Mouse (Mus musculus) midbrain, embryonic 10.5 days (tissue): ENCODE results near the gene Trak2. TPM values are rescaled to one million over a fixed set of nuclear protein-coding genes. Genes with fewer than 3 reads are reported as not detected.
"Not testable (repeated sequence)": the region's sequence is repeated elsewhere in the genome, so short reads cannot be mapped to it uniquely, and the experiment has no call there.

Experiments used
- DNase-seq: peaks from one replicate; pipeline ENCODE4 v3.0.0-alpha.2; 2017; ENCODE audit warnings: low spot score
- H3K27ac ChIP-seq: fragments of 300-500 bp; sonication (generic); replicated peaks from 2 replicates; pipeline ENCODE4 v1.5.1; 2016; ENCODE audit warnings: mild to moderate bottlenecking
- H3K27me3 ChIP-seq: fragments of 300-500 bp; sonication (generic); 2 replicates; pipeline ENCODE4 v1.6.1; 2016; ENCODE audit warnings: low read depth, mild to moderate bottlenecking; ENCODE audit not compliant: poor library complexity, severe bottlenecking
- H3K36me3 ChIP-seq: fragments of 300-500 bp; sonication (generic); 2 replicates; pipeline ENCODE4 v1.6.1; 2016; ENCODE audit warnings: mild to moderate bottlenecking, moderate library complexity
- H3K4me1 ChIP-seq: fragments of 300-500 bp; sonication (generic); 2 replicates; pipeline ENCODE4 v1.6.1; 2016
- H3K4me3 ChIP-seq: fragments of 300-500 bp; sonication (generic); 2 replicates; pipeline ENCODE4 v1.5.1; 2016; ENCODE audit warnings: mild to moderate bottlenecking, moderate library complexity
- H3K9me3 ChIP-seq: fragments of 300-500 bp; sonication (generic); replicated peaks from 2 replicates; pipeline ENCODE4 v1.6.1; 2016; ENCODE audit warnings: mild to moderate bottlenecking
- WGBS: fragments of 180-500 bp; shearing (Covaris S2); methylation state at CpG from one replicate; pipeline ENCODE4 v1.1.7; 2016; 5-methylcytosine and 5-hydroxymethylcytosine counted together
- polyA plus RNA-seq: library from polyadenylated mRNA; unstranded; fragments of >200 nt; fragmentation: Nextera tagmentation; extraction: Ambion mirVana; gene quantifications from 2 replicates; pipeline ENCODE4 v1.2.1, GENCODE M21; 2016

Trak2 gene
- polyA plus RNA-seq, 1 experiment from 2014 or later, result 8.9 TPM

DNA sequence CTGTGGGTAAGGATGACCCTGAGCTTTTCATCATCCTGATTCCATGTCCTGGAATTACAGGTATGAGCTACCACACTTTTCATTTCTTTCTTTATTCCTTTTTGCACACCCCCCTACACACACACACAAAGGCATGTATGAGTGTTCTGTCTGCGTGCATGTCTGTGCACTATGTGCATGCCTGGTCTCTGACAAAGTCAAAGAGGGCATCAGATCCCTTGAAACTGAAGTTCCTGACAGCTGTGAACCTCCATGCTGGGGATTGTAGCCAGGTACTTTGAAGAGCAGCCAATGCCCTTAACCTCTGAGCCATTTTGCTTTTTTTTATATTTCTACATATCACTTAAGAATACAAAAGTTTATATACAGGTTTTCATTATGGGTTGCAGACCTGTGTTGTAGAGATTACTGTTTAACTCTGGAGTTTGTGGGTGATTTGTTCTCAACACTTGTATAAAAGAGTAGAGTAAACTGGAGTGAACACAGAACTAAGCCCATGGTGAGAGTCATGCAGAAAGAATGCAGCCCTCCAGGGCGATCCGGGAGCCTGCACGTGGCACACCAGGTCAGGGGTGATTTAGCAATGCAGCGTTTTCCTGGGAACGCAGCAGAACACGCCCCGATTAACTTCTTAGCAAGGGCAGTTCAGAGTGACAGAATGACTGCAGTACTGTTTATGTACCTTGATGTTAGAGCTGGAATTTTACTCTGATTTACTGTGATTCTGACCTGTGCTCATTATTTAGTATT lies 22.2 kb downstream of the Trak2 start:
- no peak overlapping the region for H3K27ac ChIP-seq
- no peaks in the 10 kb centered on the region for H3K9me3 ChIP-seq
- DNase-seq, result peak; percentile 31
- no peak overlapping the region for H3K4me3 ChIP-seq
- H3K27me3 ChIP-seq, result no peaks in the 10 kb centered on the region
- peaks cover 3% of the 10 kb centered on the region for H3K36me3 ChIP-seq
- peaks cover 28% of the 10 kb centered on the region for H3K4me1 ChIP-seq
- WGBS, result 37% methylated on average over 8 of the region's 8 CpGs

DNA sequence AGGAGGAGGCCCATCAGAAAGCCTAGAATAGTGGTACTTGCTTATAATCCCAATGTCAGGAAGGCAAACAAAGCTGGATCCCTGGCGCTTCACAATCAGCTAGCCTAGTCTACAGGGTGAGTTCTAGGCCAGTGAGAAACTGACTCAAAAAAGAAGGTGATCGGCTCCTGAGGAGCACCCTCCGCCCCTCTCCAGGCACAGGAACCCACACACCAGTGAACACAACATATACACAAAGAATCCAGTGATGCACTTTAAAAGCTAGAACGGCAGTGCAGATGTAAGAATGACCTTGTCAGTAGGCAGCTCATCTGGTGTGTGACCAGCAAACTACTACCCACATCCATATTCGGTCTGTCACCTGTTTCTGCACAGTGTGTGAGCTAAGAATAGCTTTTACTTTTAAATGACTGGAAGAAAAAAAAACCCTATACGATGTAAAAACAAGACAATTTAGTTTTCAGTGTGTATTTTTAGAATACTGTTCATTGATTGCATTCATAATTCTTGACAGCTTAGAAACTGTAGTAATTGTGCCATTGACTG lies 23.6 kb downstream of the Trak2 start:
- 94% methylated on average over 6 of the region's 6 CpGs for WGBS
- no peak for DNase-seq
- Histone ChIP-seq H3K36me3 (peaks cover 18% of the 10 kb centered on the region), H3K4me3 (no peak overlapping the region), H3K27me3 (no peaks in the 10 kb centered on the region), H3K4me1 (peaks cover 28% of the 10 kb centered on the region), H3K9me3 (no peaks in the 10 kb centered on the region), H3K27ac (no peak overlapping the region)

DNA sequence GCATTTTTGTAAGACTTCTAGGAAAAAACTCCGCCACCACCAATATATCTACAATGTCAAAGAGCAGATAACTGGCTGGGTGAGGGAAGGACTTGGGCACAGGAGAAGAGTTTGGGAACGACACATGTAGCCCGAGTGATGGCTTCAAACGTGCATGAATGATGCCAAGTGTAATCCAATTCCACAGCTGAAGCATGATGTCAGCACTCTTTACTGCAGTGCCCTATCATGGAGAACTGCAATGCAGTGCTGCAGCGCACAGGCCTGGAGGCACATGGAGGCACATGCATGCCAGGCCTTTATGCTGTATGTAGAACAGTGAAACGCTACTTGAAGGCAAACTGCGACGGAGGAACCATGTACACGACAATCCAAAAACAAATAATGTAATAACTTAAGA lies 26.5 kb downstream of the Trak2 start:
- Histone ChIP-seq H3K4me3 (no peak overlapping the region), H3K4me1 (peaks cover 11% of the 10 kb centered on the region), H3K27ac (no peak overlapping the region), H3K36me3 (peaks cover 24% of the 10 kb centered on the region), H3K27me3 (no peaks in the 10 kb centered on the region), H3K9me3 (no peaks in the 10 kb centered on the region)
- no peak for DNase-seq
- 94% methylated on average over 9 of the region's 9 CpGs for WGBS

DNA sequence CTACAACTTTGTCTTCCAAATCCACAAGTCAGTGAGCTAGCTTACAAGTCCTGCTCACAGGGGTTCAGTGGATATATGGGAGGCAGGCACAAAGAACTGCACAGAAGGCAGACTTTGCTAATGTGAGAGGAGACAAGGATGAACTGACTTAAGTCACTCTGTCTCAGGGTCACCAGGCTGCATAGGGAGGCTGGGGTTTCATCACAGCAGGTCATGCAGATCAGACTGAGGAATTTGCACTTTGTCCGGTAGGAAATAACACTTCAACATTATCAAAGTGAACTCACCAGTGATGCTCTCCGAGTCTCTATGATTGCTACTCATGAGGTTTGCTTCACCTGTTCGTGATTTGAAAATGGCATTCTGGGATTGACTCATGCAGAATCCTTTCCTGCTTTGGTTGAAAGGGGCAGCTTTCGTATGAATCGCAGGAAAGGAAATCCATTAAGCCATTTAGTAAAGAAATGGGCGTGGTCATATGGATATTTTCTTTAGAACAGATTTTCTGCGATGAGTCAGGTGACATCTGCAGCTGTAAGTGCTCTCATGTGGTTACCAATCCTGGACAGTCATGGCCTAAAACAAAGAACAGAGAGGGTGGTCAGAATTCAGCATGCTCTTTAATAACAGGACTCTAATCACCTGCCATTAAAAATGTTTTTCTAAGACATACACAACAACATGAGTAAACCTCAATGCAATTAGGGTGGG lies 27.1 kb downstream of the Trak2 start:
- Histone ChIP-seq H3K27me3 (no peaks in the 10 kb centered on the region), H3K27ac (no peak overlapping the region), H3K4me1 (peaks cover 5% of the 10 kb centered on the region), H3K4me3 (no peak overlapping the region), H3K9me3 (no peaks in the 10 kb centered on the region), H3K36me3 (peaks cover 24% of the 10 kb centered on the region)
- WGBS, result 94% methylated on average over 7 of the region's 7 CpGs
- no peak for DNase-seq

DNA sequence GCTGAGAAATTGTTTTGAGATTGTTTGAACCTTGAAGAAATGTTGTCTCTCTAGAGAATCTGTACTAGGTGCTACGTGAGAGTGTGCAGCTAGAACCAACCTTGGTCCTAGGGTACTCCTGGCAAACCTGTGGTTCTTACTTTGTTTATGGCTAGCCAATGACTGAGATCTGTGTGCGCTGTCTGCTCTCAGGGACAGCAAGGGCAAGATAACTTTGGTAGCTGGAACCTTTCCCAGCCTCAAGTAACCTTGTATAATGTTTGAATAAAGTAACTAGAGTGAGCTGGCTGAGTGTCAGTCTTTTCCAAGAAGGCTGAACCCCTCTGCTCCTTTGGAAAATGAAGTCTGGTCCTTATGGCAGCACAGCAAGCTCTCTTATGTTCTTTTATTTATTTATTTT lies 27.7 kb downstream of the Trak2 start:
- H3K27me3 ChIP-seq, result no peaks in the 10 kb centered on the region
- 99% methylated on average over 2 of the region's 2 CpGs for WGBS
- no peaks in the 10 kb centered on the region for H3K4me1 ChIP-seq
- H3K27ac ChIP-seq, result no peak overlapping the region
- H3K9me3 ChIP-seq, result no peaks in the 10 kb centered on the region
- no peak overlapping the region for H3K4me3 ChIP-seq
- no peak for DNase-seq
- peaks cover 26% of the 10 kb centered on the region for H3K36me3 ChIP-seq

DNA sequence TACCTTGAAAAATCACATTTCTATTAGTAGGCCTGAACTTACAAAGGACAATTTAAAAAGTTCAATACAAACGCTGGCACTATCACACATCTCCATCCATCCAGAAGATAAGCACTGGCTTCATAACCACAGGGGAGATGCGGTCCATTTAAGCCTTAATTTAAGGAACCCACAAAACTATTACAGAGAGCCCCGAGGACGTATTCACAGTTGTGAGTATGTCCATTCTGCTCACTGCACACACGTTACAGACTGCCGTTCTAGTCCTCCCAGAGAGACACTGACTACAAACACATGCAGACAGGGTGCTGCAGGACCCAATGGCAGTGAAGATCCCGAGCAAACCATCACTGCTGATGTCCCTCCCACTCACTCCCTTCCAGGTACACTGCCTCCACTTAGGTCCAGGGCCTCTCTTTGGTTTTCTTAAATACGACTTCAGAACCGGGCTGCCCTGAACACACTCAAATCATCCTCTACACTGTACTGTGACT lies 35.6 kb downstream of the Trak2 start:
- Histone ChIP-seq H3K27ac (no peak overlapping the region), H3K36me3 (peaks cover 39% of the 10 kb centered on the region), H3K9me3 (peaks cover 8% of the 10 kb centered on the region; the same call in 1 of the 2 replicates), H3K4me3 (no peak overlapping the region), H3K4me1 (no peaks in the 10 kb centered on the region), H3K27me3 (no peaks in the 10 kb centered on the region)
- no peak for DNase-seq
- WGBS, result 96% methylated on average over 9 of the region's 9 CpGs

DNA sequence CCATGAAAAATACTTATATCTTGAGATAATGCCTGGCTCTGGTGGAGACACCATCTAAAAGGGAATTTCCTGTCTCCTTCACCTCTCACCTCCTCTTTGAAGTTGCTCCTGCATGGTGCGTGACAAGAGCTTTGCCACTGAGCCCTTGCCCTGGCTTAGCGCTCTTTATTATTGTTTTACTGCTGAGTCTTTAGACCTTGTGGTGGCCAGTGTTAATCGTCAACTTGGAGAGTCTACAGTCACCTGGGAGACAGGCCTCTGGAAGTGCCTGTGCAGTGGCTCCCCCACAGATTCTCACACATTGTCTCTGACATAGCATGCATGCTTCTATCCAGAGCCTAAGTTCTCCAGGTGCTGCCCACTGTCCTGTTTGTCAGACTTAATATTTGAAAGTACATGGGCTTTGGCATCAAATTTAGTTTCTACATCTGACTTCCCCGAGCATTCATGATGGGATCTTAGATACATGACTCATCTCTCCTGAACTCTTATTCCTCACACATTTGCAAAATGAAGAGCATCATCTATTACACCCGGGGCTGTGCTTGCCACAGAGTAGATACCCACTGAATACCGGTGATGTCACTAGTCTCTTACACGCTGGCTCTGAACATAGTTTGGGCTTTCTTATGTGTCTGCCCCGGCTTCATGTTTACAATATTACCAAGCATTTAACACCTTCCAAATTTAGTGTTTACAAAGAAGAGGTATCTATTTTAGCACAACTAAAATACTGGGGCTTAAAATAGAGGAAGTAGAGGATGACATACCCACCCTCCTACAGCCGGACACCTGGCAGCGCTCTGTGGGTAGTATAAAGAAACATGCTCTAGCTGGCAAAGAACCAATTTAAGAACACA lies 36.3 kb downstream of the Trak2 start:
- DNase-seq, result no peak
- Histone ChIP-seq H3K27me3 (no peaks in the 10 kb centered on the region), H3K4me1 (no peaks in the 10 kb centered on the region), H3K4me3 (no peak overlapping the region), H3K36me3 (peaks cover 39% of the 10 kb centered on the region), H3K9me3 (peaks cover 8% of the 10 kb centered on the region; the same call in 1 of the 2 replicates), H3K27ac (no peak overlapping the region)
- 96% methylated on average over 10 of the region's 10 CpGs for WGBS

DNA sequence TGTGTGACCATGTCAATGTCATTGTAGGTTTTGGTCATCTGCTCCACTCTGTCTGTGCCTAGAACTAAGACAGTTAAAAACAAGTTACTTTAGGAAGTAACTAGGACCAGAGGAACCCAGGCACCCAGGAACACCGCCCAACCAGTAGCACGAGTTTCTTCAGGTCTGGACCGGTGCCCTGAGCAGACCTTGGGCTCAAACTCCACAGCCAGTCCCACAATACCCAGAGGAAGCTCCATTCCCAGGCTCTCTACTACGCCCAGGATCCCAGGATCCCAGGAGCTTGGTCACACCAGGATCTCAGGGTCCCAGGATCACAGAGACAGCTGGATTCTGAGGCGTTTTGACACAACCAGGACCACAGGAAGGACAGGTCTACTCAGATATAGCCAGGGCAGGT lies 46.6 kb downstream of the Trak2 start:
- 94% methylated on average over 5 of the region's 5 CpGs for WGBS
- Histone ChIP-seq H3K9me3 (peaks cover 7% of the 10 kb centered on the region; the same call in 1 of the 2 replicates), H3K27me3 (no peaks in the 10 kb centered on the region), H3K36me3 (peaks cover 48% of the 10 kb centered on the region), H3K4me1 (no peaks in the 10 kb centered on the region), H3K27ac (no peak overlapping the region), H3K4me3 (no peak overlapping the region)
- DNase-seq, result no peak

DNA sequence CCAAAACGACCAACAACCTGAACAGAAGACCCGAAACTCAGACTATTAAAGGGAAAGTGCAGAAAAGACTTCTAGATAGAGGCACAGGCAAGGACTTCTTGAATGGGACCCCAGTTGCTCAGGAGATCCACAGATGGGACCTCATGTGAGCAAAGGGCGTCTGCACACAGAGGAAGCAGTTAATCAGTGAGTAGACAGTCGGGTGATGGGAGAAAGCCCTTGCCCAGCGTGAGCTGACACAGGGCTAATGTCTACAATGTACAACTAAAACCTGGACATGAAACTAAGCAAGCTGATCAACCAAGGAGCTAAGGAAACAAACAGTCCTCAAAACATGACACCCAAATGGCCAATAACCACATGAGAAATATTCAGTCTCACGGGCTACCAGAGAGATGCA lies 55.7 kb downstream of the Trak2 start:
- 88% methylated on average over 6 of the region's 6 CpGs for WGBS
- no peak for DNase-seq
- peaks cover 95% of the 10 kb centered on the region for H3K36me3 ChIP-seq

DNA sequence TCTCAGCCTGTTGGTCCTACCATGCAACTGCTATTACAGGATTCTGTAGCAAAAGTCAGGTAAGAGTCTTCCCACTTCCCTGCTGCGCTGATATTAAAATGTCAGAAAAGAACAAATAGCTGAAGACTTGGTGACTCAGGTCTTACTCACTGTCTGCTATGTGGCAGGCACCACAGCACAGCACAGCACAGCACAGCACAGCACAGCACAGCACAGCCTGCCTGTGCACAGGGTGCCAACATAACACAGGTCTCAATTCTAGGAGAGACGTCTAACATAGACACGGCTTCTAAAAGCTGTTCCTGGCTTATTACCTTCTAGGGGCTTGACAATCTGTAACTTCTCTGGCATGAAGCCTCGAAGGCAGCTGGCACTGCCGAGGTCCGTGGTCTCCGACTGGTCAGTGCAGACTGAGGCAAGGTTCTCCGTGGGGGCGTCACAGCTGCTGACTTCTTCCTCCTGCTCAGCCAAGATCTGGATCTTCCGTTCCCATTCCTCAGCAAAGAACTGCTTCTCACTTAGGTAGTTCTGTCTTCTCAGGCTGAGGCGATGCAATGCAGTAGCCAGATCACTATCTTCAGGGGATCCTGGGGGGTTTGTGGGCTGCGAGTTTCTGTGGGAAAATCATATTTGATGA lies 63.5 kb downstream of the Trak2 start:
- Histone ChIP-seq H3K4me3 (no peak overlapping the region), H3K4me1 (no peaks in the 10 kb centered on the region), H3K27ac (no peak overlapping the region), H3K36me3 (peaks cover 90% of the 10 kb centered on the region), H3K27me3 (no peaks in the 10 kb centered on the region), H3K9me3 (no peaks in the 10 kb centered on the region)
- no peak for DNase-seq
- 92% methylated on average over 12 of the region's 12 CpGs for WGBS

More for the DNA sequence above, 55.7 kb downstream of the Trak2 start:
- no peaks in the 10 kb centered on the region for H3K4me1 ChIP-seq
- no peaks in the 10 kb centered on the region for H3K27me3 ChIP-seq
- H3K4me3 ChIP-seq, result no peak overlapping the region
- H3K9me3 ChIP-seq, result no peaks in the 10 kb centered on the region
- H3K27ac ChIP-seq, result no peak overlapping the region

DNA sequence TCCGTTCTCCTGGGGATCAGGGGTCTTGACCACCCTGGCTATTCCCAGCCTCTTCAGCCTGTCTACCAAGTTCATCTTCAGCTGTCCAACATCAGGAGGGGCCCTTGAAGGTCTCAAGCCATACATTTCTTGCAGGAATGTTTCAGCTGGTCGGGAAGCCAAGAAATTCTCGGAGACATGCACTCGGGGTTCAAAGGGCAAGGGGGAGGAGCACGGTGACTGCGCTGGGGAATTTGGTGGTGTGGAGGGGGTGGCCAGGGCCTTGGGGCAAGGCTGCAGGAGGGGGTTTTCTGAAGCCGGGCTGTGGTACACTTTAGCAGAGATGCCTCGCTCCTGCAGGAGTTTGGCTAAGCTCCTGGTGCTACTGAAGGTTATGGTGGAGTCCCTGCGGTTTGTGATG lies 69.5 kb downstream of the Trak2 start:
- peaks cover 56% of the 10 kb centered on the region for H3K36me3 ChIP-seq
- 89% methylated on average over 9 of the region's 9 CpGs for WGBS
- H3K4me1 ChIP-seq, result no peaks in the 10 kb centered on the region
- H3K9me3 ChIP-seq, result no peaks in the 10 kb centered on the region
- DNase-seq, result no peak
- H3K4me3 ChIP-seq, result no peak overlapping the region
- no peak overlapping the region for H3K27ac ChIP-seq
- no peaks in the 10 kb centered on the region for H3K27me3 ChIP-seq

DNA sequence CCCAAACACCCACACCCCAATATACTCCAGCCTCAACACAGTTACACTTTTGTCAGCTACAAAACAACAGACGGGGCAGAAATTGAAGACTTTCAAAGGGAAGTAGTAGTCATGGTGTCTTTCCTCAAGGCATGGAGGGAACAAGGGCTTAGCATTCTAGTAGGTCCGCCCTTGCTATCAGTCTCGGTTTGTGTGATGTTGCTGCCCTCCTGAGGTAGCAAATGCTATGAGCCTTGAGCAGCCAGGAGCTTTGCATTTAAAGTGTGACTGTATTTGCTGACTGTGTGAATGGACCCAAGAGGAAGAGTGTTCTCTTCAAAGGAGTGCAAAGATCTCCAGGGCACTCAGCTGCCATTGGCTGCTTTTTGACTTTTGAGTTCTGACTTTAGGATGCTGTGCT lies 75.7 kb downstream of the Trak2 start:
- 37% methylated on average over 3 of the region's 3 CpGs for WGBS
- not testable (repeated sequence) for H3K4me1 ChIP-seq, DNase-seq, H3K27ac ChIP-seq, H3K9me3 ChIP-seq, H3K27me3 ChIP-seq, H3K4me3 ChIP-seq
- H3K36me3 ChIP-seq, result peaks cover 12% of the 10 kb centered on the region; the same call in 1 of the 2 replicates
